Mouse (Mus musculus): ENCODE measurements around the gene Hmbs.
"Not testable (repeated sequence)": the region's sequence is repeated elsewhere in the genome, so short reads cannot be mapped to it uniquely, and the experiment has no call there.

Hmbs gene

GRCm38 (mm10) chr9:44325032-44325767 lies 18.8 kb downstream of the Hmbs start:
- not testable (repeated sequence) for DNase-seq (ENCODE audit: low read depth, low spot score)

- no peak for DNase-seq (ENCODE audit: low read depth, low spot score)
These were observed 19.9 kb downstream of the Hmbs start for GRCm38 (mm10) chr9:44324147-44324546.

GRCm38 (mm10) chr9:44323656-44324055 lies 20.4 kb downstream of the Hmbs start:
- not testable (repeated sequence) for DNase-seq (ENCODE audit: low read depth, low spot score)

GRCm38 (mm10) chr9:44320799-44321133 lies 23.3 kb downstream of the Hmbs start:
- DNase-seq (ENCODE audit: low read depth, low spot score): no peak

GRCm38 (mm10) chr9:44319887-44320798 lies 23.9 kb downstream of the Hmbs start, which contains the start of gene C2cd2l:
TSS of gene C2cd2l (minus strand) at chr9:44320285.
- DNase-seq (ENCODE audit: low read depth, low spot score): peak; percentile 97

GRCm38 (mm10) chr9:44319105-44319886 lies 24.7 kb downstream of the Hmbs start:
- DNase-seq (ENCODE audit: low read depth, low spot score): no peak

- no peak for DNase-seq (ENCODE audit: low read depth, low spot score)
These were observed 25.3 kb downstream of the Hmbs start for GRCm38 (mm10) chr9:44318826-44319095.

GRCm38 (mm10) chr9:44318076-44318825 lies 25.8 kb downstream of the Hmbs start:
- no peak for DNase-seq (ENCODE audit: low read depth, low spot score)

- DNase-seq (ENCODE audit: low read depth, low spot score): no peak
These were observed 26.6 kb downstream of the Hmbs start for GRCm38 (mm10) chr9:44317452-44317851.

GRCm38 (mm10) chr9:44314910-44315309 lies 29.1 kb downstream of the Hmbs start:
- no peak for DNase-seq (ENCODE audit: low read depth, low spot score)

- DNase-seq (ENCODE audit: low read depth, low spot score): no peak
These were observed 29.8 kb downstream of the Hmbs start for GRCm38 (mm10) chr9:44314257-44314547.

- no peak for DNase-seq (ENCODE audit: low read depth, low spot score)
These were observed 30.4 kb downstream of the Hmbs start for GRCm38 (mm10) chr9:44313476-44314256.

- no peak for DNase-seq (ENCODE audit: low read depth, low spot score)
These were observed 32.6 kb downstream of the Hmbs start for GRCm38 (mm10) chr9:44311136-44312134.

GRCm38 (mm10) chr9:44310750-44311135 lies 33.3 kb downstream of the Hmbs start:
- DNase-seq (ENCODE audit: low read depth, low spot score): no peak

GRCm38 (mm10) chr9:44309756-44310155 lies 34.3 kb downstream of the Hmbs start:
- no peak for DNase-seq (ENCODE audit: low read depth, low spot score)

GRCm38 (mm10) chr9:44307248-44307647 lies 36.8 kb downstream of the Hmbs start:
- DNase-seq (ENCODE audit: low read depth, low spot score): no peak

GRCm38 (mm10) chr9:44306532-44306931 lies 37.5 kb downstream of the Hmbs start:
- no peak for DNase-seq (ENCODE audit: low read depth, low spot score)

- peak; percentile 99 for DNase-seq (ENCODE audit: low read depth, low spot score)
These were observed 38.5 kb downstream of the Hmbs start, which contains the start of gene Hinfp for GRCm38 (mm10) chr9:44305466-44306079. TSS of gene Hinfp (minus strand) at chr9:44305671.

GRCm38 (mm10) chr9:44300001-44300400 lies 44.0 kb downstream of the Hmbs start:
- not testable (repeated sequence) for DNase-seq (ENCODE audit: low read depth, low spot score)

Data from brain, embryonic 18.5 days (tissue).